Mouse (Mus musculus) CH12.LX (cell line): ENCODE data around the gene Fbxo47. TPM values are rescaled to one million over a fixed set of nuclear protein-coding genes. Genes with fewer than 3 reads are reported as not detected.
"Not testable (repeated sequence)": the region's sequence is repeated elsewhere in the genome, so short reads cannot be mapped to it uniquely, and the experiment has no call there.

ENCODE experiments used
- DNase-seq: peaks from one replicate; pipeline ENCODE4 v3.0.0-alpha.2; 2013; ENCODE audit errors: extremely low read depth
- H3K27ac ChIP-seq: 2 replicates; pipeline ENCODE4 v1.5.1; 2012; ENCODE audit warnings: low read depth, mild to moderate bottlenecking, control low read depth, moderate library complexity; ENCODE audit not compliant: insufficient read depth
- H3K27me3 ChIP-seq: replicated peaks from 2 replicates; pipeline ENCODE3; 2012; ENCODE audit warnings: inconsistent platforms
- H3K36me3 ChIP-seq, 2 experiments: replicated peaks in 1 of 2; 2 replicates each; pipeline versions ENCODE3 to v1.6.1; 2012; ENCODE audit warnings: inconsistent platforms in 1 of 2, low read length in 1 of 2, mild to moderate bottlenecking in 1 of 2, mixed read lengths in 1 of 2, moderate library complexity in 1 of 2; ENCODE audit not compliant: control insufficient read depth in 1 of 2, insufficient read depth in 1 of 2
- H3K4me1 ChIP-seq, 2 experiments: 2 replicates each; pipeline ENCODE4 v1.6.1; 2012; ENCODE audit warnings: inconsistent platforms in 1 of 2, moderate library complexity in 1 of 2; ENCODE audit not compliant: insufficient read depth in 2 of 2, control insufficient read depth in 1 of 2
- H3K4me2 ChIP-seq: 2 replicates; pipeline ENCODE4 v1.6.1; 2012; ENCODE audit warnings: low read depth, mild to moderate bottlenecking, control low read depth; ENCODE audit not compliant: poor library complexity, insufficient read depth, severe bottlenecking
- H3K4me3 ChIP-seq, 3 experiments: fragments of 150-350 bp in 1 of 3; sonication (generic) in 1 of 3; replicated peaks in 1 of 3; 2 replicates each; pipeline versions ENCODE3 to v1.5.1; 2011 to 2012; ENCODE audit warnings: low read depth in 2 of 3, low read length in 2 of 3, mild to moderate bottlenecking in 2 of 3, moderate library complexity in 2 of 3, control low read depth in 1 of 3, improper control_type of control experiment in 1 of 3, inconsistent platforms in 1 of 3, mixed read lengths in 1 of 3; ENCODE audit not compliant: poor library complexity in 1 of 3
- H3K79me2 ChIP-seq: replicated peaks from 2 replicates; pipeline ENCODE4 v1.6.1; 2012; ENCODE audit warnings: mild to moderate bottlenecking, moderate library complexity; ENCODE audit not compliant: control insufficient read depth, poor library complexity, insufficient read depth, severe bottlenecking; ENCODE audit errors: extremely low read depth
- H3K9ac ChIP-seq: 2 replicates; pipeline ENCODE4 v1.6.1; 2012; ENCODE audit warnings: low read depth, mild to moderate bottlenecking, control low read depth, moderate library complexity; ENCODE audit not compliant: insufficient read depth
- H3K9me3 ChIP-seq: replicated peaks from 2 replicates; pipeline ENCODE3; 2012; ENCODE audit warnings: low read length, inconsistent platforms, mixed read lengths
- BHLHE40 ChIP-seq: IDR thresholded peaks from 2 replicates; pipeline ENCODE4 v1.6.1; 2011; ENCODE audit warnings: mild to moderate bottlenecking, low read depth, low read length, improper control_type of control experiment
- EP300 ChIP-seq: IDR thresholded peaks from 2 replicates; pipeline ENCODE4 v1.6.1; 2011; ENCODE audit warnings: low read length, improper control_type of control experiment
- IRF4 ChIP-seq: IDR thresholded peaks from 2 replicates; pipeline ENCODE4 v1.6.1; 2014; ENCODE audit warnings: low read depth, mild to moderate bottlenecking, inconsistent platforms, low read length, improper control_type of control experiment
- JUN ChIP-seq: IDR thresholded peaks from 2 replicates; pipeline ENCODE4 v1.6.1; 2011; ENCODE audit warnings: low read depth, mild to moderate bottlenecking, low read length, improper control_type of control experiment, moderate library complexity; ENCODE audit not compliant: insufficient read depth
- KAT2A ChIP-seq: IDR thresholded peaks from 2 replicates; pipeline ENCODE4 v1.6.1; 2012; ENCODE audit warnings: low read length, improper control_type of control experiment, inconsistent platforms; ENCODE audit not compliant: insufficient replicate concordance
- MAX ChIP-seq: IDR thresholded peaks from 2 replicates; pipeline ENCODE4 v1.6.1; 2011; ENCODE audit warnings: low read length, improper control_type of control experiment
- MAZ ChIP-seq: IDR thresholded peaks from 2 replicates; pipeline ENCODE4 v1.6.1; 2012; ENCODE audit warnings: low read depth, mild to moderate bottlenecking, inconsistent platforms, low read length, improper control_type of control experiment, moderate library complexity
- PAX5 ChIP-seq: IDR thresholded peaks from 2 replicates; pipeline ENCODE4 v1.6.1; 2012; ENCODE audit warnings: low read length, inconsistent platforms, mixed read lengths
- POLR2AphosphoS2 ChIP-seq: IDR thresholded peaks from 2 replicates; pipeline ENCODE4 v1.6.1; 2011; ENCODE audit warnings: low read depth, low read length, improper control_type of control experiment
- RCOR1 ChIP-seq: conservative IDR thresholded peaks from 2 replicates; pipeline ENCODE4 v1.6.1; 2012; ENCODE audit warnings: low read depth, mild to moderate bottlenecking, inconsistent platforms, low read length, improper control_type of control experiment
- UBTF ChIP-seq: IDR thresholded peaks from 2 replicates; pipeline ENCODE4 v1.6.1; 2012; ENCODE audit warnings: low read depth, mild to moderate bottlenecking, inconsistent platforms, low read length, improper control_type of control experiment, moderate library complexity
- ZC3H11A ChIP-seq: IDR thresholded peaks from 2 replicates; pipeline ENCODE4 v1.6.1; 2012; ENCODE audit warnings: low read depth, mild to moderate bottlenecking, inconsistent platforms, low read length, improper control_type of control experiment
- ZKSCAN1 ChIP-seq: IDR thresholded peaks from 2 replicates; pipeline ENCODE4 v1.6.1; 2012; ENCODE audit warnings: low read depth, inconsistent platforms, low read length, improper control_type of control experiment, borderline replicate concordance
- ZMIZ1 ChIP-seq: IDR thresholded peaks from 2 replicates; pipeline ENCODE4 v1.6.1; 2012; ENCODE audit warnings: low read depth, mild to moderate bottlenecking, inconsistent platforms, low read length, improper control_type of control experiment
- dilution Hi-C: fragments of 300-500 bp; cut with MboI; formaldehyde crosslinking; loops from 2 replicates; pipeline ENCODE4 v1.14.3; 2020; ENCODE audit warnings: low sequenced_read_pairs; ENCODE audit not compliant: extremely low pct_unique_long_range_greater_than_20kb, extremely low pct_ligation_motif_present
- in situ Hi-C: fragments of 300-500 bp; cut with MboI; formaldehyde crosslinking; loops from 3 replicates; pipeline ENCODE4 v1.14.3; 2019; ENCODE audit warnings: low sequenced_read_pairs, low pct_ligation_motif_present, low pct_unique_long_range_greater_than_20kb, mixed read lengths
- polyA plus RNA-seq: library from polyadenylated mRNA; unstranded; fragments of >175 nt; gene quantifications from 2 replicates; pipeline ENCODE4 v1.2.1, GENCODE M21; 2012; ENCODE audit warnings: low read depth; ENCODE audit not compliant: insufficient read length
- total RNA-seq, 2 experiments: library from RNA; depleted of rRNA; stranded (reverse); fragments of 300-350 nt in 1 of 2; fragments of >200 nt in 1 of 2; gene quantifications; 2 replicates each; pipeline ENCODE4 v1.2.3; 2012 to 2014

The Fbxo47 gene
- total and polyA plus RNA-seq, 3 experiments = 1.1 to 3.0 (median 2.0) TPM

GRCm38 (mm10) chr11:97837641-97838149 lies 46.3 kb downstream of the Fbxo47 start:
- Histone ChIP-seq H3K4me2 (no peak overlapping the region), H3K27me3 (no peaks in the 10 kb centered on the region), H3K4me1 (peaks cover 6 to 45% of the 10 kb centered on the region in 2 experiments), H3K9me3 (no peaks in the 10 kb centered on the region), H3K4me3 (no peak overlapping the region), H3K9ac (no peak overlapping the region), H3K36me3 (peaks cover 20 to 60% of the 10 kb centered on the region in 2 experiments), H3K27ac (no peak overlapping the region), H3K79me2 (no peaks in the 10 kb centered on the region)
- dilution Hi-C loops = no loop called here
- no peak for DNase-seq
- TF ChIP-seq UBTF (no peak), PAX5 (no peak), ZMIZ1 (no peak), EP300 (no peak), KAT2A (no peak), ZC3H11A (no peak), POLR2AphosphoS2 (no peak)
- TF ChIP-seq, all 38 proteins: peak for 0
- in situ Hi-C loops = no loop called here

GRCm38 (mm10) chr11:97837051-97837450 lies 46.9 kb downstream of the Fbxo47 start:
- H3K27ac ChIP-seq, in situ Hi-C loops, H3K9ac ChIP-seq: not testable (repeated sequence)

GRCm38 (mm10) chr11:97836541-97836940 lies 47.4 kb downstream of the Fbxo47 start:
- Histone ChIP-seq H3K27me3 (no peaks in the 10 kb centered on the region), H3K4me3 (no peak overlapping the region), H3K27ac (no peak overlapping the region), H3K9me3 (no peaks in the 10 kb centered on the region), H3K79me2 (no peaks in the 10 kb centered on the region), H3K4me2 (no peak overlapping the region), H3K36me3 (peaks cover 20 to 65% of the 10 kb centered on the region in 2 experiments), H3K9ac (no peak overlapping the region), H3K4me1 (peaks cover 0 to 43% of the 10 kb centered on the region in 2 experiments; a peak in 2 of 4 replicates)
- TF ChIP-seq MAX (no peak), IRF4 (no peak), MAZ (no peak), ZC3H11A (no peak), BHLHE40 (no peak), RCOR1 (no peak), JUN (no peak), ZKSCAN1 (no peak)
- dilution Hi-C loops (no loop called here), in situ Hi-C loops (no loop called here)
- no peak for DNase-seq

More at GRCm38 (mm10) chr11:97837051-97837450, 46.9 kb downstream of the Fbxo47 start:
- peaks cover 4 to 43% of the 10 kb centered on the region in 2 experiments for H3K4me1 ChIP-seq
- H3K4me3 ChIP-seq, H3K9me3 ChIP-seq, H3K4me2 ChIP-seq, dilution Hi-C loops, H3K27me3 ChIP-seq, DNase-seq, H3K79me2 ChIP-seq: not testable (repeated sequence)
- peaks cover 20 to 61% of the 10 kb centered on the region in 2 experiments for H3K36me3 ChIP-seq
